Mouse (Mus musculus) right cerebral cortex, postnatal 4 days (tissue): ENCODE measurements at regions not wholly inside any gene's neighbourhood (a gene's known extent, or its start where the extent isn't known, plus 50 kb on each side); places are given as distances from the start of the nearest gene placed in this dataset.

Experiments
- DNase-seq: peaks from one replicate; pipeline ENCODE4 v3.0.0-alpha.2; 2022

DNA sequence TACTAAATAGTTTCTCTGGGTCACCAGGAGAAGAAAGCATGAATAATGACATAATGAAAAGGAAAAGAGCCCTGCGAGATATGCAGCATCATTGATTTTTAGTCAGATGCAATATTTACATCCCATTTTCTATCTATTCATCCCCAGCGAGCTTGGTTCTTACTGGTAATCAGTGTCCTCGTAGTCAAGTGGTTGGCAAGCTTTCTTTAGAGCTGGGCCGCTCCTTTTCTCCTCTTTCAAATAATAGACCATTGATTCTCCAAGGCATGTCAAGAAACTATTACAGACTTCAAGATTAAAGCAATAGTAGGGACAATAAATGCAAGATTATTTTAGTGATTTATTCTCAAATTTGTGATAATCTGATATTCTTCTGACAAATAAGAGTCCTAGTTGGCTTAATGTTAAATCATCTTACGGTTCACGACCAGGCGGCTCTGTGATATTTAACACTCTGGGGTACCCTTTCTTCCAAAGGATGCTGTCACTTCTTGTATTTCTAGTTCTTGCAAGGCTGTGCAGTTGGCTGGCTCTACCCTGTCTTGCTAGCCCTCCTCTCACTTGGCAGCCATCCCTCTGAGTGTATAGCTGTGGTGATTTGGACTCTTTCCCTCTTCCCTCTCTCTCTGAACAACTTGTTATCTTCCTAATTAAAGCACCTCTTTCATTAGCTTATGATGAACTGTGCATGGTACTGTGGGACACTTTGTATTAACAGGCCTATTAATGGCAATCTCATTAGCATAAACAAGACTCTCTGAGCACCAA lies 185.6 kb upstream of the Usp25 start:
- peak; percentile 16 for DNase-seq

DNA sequence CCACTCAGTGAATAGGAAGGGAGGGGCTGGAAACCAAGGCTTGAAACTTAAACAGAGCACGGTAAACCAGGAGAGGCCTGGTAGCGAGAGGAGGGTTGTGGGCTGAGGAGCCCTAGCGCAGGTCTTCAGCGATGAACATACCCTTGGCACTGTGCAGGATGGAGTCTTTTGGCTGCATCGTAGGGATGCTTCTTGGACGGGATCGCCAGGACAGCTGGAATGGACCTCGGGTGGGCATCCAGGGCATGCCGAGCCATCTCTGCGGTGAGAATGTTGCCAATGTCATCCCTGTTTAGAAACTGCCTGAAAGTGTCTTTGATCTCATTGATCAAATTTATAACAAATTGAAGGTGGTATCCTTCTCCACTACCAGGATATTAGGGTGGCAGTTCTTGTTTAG lies 192.2 kb upstream of the Usp25 start:
- DNase-seq = no peak

DNA sequence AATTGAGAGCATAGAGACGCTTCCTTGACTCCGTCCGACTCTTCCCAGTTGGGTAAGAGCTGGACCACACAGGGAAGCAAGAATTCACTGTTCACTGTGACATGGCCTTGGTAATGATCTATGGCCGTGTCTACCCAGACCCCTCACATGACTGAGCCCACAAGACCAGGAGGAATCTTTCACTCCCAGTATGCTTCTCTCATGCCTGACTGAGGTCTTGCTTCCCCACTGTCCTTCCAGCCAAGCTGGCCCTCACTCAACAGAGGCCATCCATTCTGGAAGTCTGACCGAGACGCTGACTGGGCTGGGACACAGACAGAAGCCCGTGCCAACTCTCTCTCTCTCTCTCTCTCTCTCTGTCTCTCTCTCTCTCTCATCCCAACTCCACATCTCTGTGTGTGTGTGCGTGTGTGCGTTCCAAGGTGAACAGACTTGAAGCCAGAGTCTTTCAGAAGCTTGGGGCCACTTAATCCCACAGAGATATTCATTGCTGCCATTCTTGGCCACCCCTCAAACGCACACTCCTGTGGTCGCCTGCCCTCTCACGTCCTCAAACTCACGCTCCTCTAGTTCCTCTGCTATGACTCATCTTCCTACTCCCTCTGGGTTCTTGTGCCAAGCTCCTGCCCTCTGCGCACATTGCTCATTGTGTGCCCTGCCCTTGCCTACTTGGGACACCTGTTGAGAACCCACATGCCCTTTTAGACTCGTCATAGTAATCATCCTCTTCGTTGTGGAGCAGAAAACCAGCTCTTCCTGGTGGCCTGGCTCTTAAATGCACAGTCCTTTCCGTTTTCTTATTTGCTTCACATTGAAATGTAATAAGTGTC lies 197.2 kb upstream of the Usp25 start:
- DNase-seq = no peak

DNA sequence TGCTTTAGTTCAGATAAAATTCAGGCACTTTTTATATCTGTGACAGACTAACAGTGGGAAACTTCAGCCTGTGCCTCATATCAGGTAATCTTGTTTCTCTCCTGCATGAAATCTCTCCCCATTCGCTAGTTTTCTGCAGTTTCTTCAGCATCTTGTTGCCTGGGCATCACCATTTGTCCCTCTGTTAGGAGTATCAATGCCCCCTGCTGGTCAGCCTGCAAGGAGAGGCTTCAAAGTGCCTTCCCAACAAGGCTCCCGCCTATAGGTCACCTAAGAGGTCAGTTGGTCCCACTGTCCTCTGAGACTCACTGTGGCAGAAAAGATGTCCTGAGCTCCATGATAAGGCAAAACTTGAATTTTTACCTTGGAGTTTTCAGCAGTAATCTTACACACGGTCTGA lies 209.8 kb upstream of the Usp25 start:
- peak; percentile 29 for DNase-seq

DNA sequence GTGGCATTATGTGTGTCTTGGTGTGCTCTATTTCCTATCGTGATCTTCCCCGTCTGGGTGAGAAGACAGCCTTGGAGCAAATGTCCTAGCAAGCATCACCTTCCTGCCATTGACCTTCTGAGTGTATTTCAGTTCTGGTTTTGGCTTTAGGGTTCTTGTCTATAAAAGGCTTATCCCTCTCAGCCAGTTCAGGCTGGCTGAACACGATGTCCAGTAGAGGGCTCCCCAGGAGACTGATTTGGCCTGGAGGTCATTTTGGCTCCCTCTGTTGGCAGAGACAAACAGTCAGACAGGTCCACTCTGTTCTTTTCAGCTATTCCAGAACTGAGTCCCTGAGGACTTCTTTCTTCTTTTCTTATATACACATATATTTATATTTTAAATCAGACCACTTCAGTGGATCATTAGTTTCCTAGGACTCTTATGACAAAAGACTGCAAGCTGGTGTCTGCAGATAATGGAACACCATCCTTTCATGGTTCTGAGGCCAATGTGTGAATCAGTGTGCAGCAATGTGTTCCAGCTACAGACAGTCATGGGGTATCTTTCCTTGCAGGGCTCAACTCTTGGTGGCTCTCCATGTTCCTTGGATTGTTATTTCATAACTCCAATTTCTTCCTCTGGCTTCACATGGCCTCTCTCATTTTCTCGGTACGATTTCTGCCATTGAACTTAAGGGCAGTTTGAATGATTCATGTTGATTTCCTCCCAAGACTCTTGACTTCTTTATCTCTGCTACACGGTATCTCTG lies 226.9 kb upstream of the Usp25 start:
- DNase-seq = no peak

DNA sequence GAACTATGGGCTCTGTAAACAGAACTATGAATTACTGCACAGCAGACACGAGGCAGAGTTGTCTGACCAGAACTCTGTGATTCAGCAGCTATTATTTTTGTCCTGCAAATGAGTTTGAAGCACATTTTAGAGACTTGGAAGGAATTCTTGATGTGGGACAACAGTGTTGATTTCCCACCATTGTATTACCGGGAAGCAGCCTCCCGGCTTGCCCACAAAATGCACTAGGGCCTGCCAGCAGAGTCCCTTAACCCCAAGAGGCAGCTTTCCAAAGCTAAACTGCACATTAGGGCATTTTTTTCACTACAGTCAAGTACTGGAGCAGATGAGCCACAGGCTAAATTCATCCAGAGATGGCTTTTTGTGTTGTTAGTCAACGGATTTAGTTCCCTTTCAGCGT lies 230.8 kb upstream of the Usp25 start:
- no peak for DNase-seq

DNA sequence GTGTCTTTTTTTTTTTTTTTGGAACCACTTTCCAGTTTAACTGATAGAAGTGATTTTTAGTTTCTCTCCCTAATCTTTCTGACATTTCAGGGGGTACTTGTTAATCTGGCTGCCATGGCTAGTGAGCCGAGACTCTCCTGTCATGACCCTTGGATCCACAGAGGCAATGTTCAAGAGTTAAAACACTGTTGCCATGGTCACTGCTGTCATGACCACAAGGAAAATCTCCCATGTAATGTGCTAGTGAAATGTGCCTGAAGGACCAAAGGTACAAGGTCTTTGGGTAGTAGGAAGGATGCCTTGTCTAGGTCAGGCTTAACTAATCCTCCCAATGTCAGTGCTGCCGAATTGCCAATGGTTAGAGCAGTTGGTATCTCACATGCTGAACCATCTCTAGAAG lies 237.7 kb upstream of the Usp25 start:
- DNase-seq = no peak

DNA sequence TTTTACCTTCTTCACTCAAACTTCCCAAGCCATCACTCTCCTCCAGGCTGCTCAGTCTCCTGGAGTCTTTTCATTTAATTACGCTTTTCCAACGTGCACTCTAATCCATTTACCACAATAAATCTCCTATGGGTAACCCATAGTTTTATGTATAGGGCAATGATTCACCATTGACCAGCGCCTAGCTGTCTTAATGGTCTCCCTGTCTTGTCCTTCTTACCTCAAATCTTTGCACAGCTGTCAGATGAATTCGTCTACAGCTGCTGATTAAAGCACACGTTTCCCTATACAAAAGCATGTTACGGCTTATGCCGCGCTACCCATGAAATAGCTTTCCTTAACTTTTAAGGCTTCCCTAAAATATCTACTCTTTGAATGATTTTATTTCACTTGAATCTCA lies 239.5 kb upstream of the Usp25 start:
- DNase-seq = no peak

DNA sequence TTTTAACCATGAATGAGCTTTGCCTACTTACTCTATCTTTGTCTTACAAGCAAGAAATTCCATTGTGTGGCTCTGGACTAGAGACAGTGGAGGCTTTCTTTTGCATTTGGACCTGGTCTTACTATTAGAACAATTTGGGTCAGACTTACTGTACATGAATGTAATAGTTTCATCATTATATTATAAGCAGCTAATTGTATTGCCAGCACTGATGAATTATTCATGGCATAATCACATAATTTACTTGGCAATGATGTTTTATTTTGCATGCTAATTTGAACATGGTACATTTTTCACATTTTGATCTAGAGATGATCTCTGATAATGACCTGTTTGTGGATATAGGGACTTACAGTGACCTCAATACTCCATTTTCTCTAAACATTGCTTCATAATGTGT lies 240.0 kb upstream of the Usp25 start:
- no peak for DNase-seq

DNA sequence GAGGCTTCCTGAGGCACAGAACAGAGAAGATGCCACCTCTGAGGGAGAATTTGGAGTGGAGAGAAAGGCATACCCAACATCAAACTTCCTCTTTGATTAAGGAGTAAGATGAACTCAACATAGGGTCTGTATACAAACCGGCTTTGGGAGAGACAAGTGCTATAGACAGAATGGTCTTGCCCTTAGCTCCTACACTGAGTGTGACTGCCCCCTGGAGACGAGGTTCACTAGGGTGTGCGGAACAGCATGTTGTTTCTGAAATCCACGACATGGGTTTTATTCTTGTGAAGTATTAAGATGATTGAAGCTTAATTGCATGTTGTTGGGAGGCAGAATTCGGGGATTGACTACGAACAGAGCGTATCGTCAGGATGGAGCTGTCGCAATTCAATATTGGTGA lies 244.9 kb upstream of the Usp25 start:
- peak; percentile 26 for DNase-seq

DNA sequence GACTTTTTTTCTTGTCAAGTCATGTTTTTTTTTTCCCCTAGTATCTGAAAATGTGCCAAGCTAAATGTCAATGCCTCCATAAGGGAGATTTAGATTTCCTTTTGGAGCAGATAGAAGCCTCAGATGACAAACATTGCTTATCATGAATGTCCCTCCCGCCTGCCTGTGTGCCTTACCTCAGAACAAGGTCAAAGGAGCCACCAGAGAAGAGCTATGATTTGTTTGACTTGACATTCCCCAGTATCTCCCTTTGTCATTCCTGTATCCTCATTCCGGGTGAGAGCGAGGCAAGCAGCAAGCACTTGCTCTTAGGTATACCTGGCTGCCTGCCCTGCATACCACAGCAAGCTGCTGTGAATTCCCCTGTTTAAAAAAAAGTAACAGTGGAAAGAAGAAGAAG lies 246.9 kb upstream of the Usp25 start:
- DNase-seq = no peak

DNA sequence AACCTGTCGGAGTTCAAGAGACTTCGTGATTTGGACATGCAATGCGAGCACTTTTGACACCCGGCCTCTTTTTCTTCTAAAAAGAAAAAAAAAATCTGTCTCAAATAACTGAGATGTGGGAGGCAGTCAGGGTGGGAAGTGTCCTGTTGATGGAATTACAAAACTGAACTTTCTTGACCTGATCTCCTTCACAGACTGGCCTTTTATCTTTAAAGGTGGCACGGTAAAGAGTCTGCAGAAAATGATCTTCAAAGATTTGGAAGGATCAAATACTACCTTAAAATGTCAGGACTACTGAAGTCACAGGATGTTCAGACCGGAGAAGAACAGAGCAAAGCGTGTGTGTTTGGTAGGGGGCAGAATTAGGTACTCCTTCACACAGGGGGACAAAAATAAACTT lies 248.0 kb upstream of the Usp25 start:
- no peak for DNase-seq

DNA sequence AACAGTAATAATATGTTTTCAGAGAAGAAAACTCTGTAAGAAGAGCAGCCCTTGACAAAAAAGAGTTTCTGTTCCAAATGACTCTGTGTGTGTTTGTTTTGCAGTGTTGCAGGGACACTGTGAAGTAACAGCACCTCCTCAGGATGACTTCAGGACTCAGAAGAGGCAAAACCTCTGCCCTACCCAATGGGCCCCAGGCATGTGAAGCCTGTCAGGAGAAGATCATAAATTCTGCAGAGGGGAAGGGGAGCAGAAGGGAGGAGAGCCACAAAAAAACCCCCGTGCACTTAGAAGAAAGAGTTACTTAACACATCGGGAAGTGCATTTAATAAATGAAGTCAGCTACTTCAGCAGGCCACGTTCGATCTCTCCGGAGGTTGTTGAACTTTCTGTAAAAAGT lies 248.5 kb upstream of the Usp25 start:
- DNase-seq = no peak

DNA sequence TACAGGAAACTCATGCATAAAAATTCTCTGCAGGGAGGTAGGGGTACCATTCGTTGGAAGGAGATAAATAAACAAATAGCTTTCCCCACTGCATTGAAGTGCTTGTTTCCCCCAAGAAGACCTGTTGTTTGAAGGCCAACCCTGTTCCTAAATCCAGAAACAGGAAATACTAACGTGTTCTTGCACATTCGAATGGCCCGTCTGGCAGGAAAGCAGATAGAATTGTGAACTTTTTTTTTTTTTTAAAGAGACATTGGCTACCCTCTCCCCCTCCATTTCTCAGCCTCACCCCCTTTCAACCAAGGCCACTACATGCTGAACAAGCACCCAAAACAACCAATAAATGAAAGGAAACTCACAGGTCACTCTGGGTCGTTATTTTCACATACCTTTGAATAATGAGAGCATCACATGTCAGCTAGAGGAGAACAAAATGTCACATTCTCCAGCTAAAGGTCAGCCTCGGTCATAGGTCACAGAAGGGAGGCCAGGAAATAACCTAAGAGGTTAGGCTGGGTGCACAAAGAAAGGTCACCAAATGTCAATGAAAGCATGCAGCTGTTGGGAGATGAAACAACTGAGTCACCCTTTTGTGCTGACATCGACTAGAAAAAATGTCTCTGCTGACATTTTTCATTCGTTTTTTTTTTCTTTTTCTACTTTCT lies 250.8 kb upstream of the Usp25 start:
- no peak for DNase-seq

DNA sequence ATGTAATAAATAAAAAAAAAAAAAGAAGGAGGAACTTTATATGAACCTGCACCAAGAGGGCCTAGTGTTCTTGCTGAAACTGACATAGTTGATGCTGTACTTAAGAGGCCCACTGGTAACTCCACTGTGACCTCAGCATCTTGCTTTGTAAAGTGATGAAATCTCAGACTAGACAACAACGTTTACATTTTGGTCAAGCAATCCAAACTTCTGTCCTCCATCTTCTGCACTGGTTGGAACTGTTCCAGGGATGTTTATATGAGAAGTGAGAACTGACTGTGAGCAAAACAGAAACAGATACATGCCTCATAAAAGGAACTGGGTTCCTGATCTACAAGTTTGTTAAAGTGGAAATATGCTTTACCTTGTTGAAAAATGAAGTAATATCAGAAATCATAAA lies 251.7 kb upstream of the Usp25 start:
- DNase-seq = no peak

DNA sequence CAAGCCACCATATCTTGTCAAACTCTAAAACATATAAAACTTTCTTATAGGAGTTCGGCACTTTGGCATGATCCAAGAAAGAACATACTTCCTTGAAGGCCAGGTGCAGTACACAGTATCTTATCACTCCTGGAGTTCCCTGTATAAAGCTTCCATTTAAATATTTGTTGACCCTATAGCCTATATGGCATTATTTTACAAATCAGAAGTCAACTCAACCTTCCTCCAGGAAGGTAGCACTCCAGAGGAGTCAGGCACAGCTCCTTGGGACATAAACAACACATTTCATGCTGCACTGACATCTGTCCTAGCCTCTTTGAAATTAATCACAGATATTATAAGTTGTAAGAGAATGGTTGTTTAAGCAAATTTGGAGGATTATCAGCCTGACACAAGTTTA lies 252.5 kb upstream of the Usp25 start:
- DNase-seq = no peak

DNA sequence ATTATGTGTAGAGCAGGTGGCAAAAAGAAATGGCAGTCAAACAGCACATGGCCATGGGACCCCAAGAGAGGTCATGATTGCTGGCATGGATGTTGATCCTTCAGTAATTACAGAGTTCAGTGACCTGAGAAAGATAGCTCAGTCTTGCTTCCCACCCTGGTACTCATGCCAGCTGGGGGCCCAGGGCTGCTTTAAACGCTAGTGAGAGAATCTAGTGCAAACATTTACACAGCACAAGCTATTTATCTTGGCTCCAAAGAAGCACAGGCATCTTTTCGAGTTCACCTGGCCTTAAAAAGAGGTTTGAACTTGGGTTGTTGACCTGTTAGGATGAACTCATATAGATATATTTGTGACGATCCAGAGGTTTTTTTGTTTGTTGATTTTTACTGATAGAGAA lies 258.6 kb upstream of the Usp25 start:
- no peak for DNase-seq

DNA sequence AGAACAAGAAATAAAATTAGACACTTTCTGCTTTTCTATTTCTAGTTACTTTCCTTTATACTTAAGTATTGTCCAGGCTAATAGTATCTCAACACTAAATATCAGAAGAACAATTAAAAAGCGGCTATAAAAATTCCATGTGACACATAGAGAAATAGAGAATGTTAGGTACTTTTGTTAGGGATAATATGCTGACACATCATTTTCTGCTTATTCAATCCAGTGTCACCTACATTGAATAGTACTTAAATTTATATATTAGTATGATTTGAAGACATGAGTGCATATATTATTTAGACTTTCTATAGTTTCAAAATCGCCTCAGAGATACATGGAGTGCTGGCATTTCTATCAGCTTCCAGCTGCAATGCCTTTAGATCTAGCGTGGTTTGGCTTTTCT lies 267.1 kb upstream of the Usp25 start:
- DNase-seq = no peak

DNA sequence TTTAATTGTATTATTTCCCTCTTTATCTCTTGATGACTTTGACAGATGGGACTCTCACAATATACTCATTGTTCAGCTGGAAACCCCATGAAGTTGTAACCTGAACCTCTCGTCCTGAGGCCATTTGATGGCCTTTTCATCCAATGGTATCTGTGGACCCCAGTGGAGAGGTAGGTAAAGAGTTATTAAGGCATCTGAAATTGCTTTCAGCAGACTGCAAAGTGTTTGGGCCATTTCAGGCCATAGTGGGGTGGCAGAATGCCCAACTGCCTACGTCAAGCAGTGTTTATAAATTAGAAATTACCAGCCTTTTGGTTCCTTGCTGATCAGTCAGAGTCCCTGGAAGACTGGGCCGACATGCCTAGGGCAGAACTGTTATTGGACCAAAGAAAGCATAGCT lies 272.4 kb upstream of the Usp25 start:
- no peak for DNase-seq

DNA sequence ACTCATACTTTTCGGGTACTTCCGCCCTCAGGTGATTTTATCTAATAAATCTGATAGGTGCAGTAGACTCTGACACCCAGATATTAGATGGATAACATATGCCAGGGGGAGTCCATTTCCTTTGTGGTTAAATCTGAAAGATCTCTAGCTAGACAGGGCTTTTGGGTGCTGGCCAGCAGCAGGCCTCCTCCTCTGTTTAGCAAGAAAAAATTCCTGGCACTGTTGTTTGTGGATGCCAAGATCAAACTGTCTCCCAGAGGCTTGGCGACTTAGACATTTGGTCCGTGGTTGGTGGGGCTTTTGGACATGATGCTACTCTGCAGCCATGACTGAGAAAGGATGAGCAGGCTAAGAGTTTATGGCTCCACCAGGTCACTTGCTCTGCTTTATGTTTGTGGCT lies 287.5 kb upstream of the Usp25 start:
- DNase-seq = no peak

DNA sequence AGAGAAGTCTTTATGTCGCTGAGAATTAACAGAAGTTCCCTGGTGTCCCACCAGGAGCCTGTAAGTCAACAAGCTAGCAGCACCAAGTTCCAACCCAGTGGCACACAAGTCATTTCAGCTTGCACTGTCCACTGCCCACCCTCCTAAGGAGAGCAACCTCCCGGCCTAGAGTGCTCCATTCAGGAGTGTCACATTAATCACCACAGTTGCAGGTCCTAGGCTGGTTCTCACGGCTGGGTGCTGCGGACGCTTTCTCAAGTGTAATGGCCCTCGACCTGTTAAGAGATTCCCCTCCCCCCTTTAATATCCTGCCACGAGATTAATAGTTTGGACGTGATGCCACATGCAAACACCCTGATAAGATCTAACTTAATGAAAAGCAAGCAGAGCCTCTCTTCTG lies 288.2 kb upstream of the Usp25 start:
- no peak for DNase-seq

DNA sequence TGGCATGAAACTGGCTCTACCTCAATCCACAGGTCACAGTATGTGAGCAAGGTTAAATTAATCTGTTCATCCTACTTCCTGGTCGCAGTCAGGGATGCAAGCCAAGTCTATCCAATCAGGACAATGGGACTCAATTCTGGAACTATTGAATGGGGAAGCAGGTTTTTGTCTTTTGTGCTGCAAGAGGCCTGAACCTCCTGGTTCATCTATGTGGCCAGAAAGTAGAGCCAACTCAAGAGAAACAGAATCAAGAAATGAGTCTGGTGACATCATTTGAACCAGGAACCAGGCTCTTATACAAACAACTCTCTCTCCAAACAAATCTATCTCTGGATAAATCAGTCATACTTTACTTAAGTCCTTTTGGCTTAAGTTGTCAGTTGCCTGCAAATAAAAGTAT lies 294.7 kb upstream of the Usp25 start:
- no peak for DNase-seq

DNA sequence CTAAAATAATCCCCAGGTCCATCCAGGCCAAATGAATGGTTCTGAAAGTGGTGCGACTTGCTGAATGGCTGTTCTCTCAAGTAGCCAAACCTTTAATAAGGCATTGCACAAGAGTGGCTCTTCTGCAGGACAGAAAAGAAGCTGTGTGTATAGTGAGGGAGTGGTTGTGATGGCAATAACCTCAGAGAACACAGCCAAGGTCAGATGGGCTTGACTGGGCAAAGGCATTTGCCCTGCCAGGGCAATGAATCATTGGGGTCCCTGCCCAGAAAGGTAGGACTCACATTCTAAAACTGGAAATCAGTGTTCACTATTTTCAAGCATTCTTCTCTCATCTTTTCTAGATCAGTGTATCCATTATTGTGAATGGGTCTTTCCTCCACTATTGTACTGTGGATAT lies 295.4 kb upstream of the Usp25 start:
- DNase-seq = no peak
